ENCODE assay signal across 20 mouse cellular contexts in the genomic region with DNA sequence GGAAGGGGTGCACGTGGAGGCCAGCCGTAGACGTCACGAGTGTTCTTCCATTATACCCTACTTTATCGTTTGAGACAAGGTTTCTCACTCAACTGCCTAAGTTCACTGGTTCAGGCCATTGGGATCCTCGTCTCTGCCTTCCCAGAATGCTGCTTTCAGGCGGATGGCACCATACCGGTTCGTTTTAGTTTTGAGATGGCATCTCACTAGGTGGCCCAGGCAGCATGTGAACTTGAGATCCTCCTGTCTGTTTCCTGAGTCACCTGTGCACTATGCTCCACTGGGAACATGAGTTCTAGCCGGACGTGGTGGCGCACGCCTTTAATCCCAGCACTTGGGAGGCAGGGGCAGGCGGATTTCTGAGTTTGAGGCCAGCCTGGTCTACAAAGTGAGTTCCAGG.
DNase-seq lines count a peak whose midpoint lies in the region; TF ChIP-seq lines count a peak whose summit lies in the region.
"Had no signal": no experiment of that assay in that cellular context is flagged by ENCODE, and none has a peak within 500 bp of the region (broad histone marks: within the 10 kb centered on the region; RNA-seq: fewer than 3 reads in every experiment).

No protein-coding gene starts in this region.

- 92% methylated on average over 14 of the region's 14 CpGs for WGBS in heart, embryonic 10.5 days
- WGBS in thymus, adult 2 months, result 99% methylated on average over 14 of the region's 14 CpGs

- H3K9me3 ChIP-seq in heart, embryonic 10.5 days, result no peaks in the 10 kb centered on the region
- H3K9me3 ChIP-seq: embryonic facial prominence, embryonic 10.5 days; embryonic facial prominence, embryonic 12.5 days; forebrain, embryonic 13.5 days; forebrain, embryonic 15.5 days; G1E had no signal

- no peaks in the 10 kb centered on the region for H3K27me3 ChIP-seq in heart, embryonic 10.5 days (ENCODE audit: insufficient read depth, poor library complexity, severe bottlenecking)
- H3K27me3 ChIP-seq in thymus, adult 2 months (ENCODE audit: control insufficient read depth, insufficient read depth, low read length), result no peaks in the 10 kb centered on the region; the same call in 1 of the 2 replicates
- H3K27me3 ChIP-seq: embryonic facial prominence, embryonic 12.5 days; forebrain, embryonic 13.5 days; forebrain, embryonic 15.5 days; Patski had no signal

- TF ChIP-seq POLR2A in thymus, adult 2 months (IDR thresholded peaks at IDR 0.05; ENCODE audit: control insufficient read depth, extremely low read depth, insufficient read depth, low read length, poor library complexity), result no peak

- TF ChIP-seq CTCF in thymus, adult 2 months (IDR thresholded peaks at IDR 0.05; ENCODE audit: borderline replicate concordance, control insufficient read depth, extremely low read depth, insufficient read depth, low read length, poor library complexity), result no peak

- intact Hi-C loops in heart, postnatal 10 days (cut with DNase I), result no loop called here

- DNase-seq in heart, embryonic 10.5 days (ENCODE audit: low spot score), result peak; percentile 53
- no peak for DNase-seq in heart, postnatal 10 days
- peak; percentile 8 for DNase-seq in urinary bladder, adult 2 months (ENCODE audit: low spot score)
- no peak for DNase-seq in urinary bladder, postnatal 36 days (ENCODE audit: low spot score in 2 of 2)
- no peak for DNase-seq in thymus, adult 2 months
- DNase-seq: adrenal gland, adult 8-10 months; adrenal gland, postnatal 14 days; adrenal gland, postnatal 36 days; cerebellum, adult 11-12 months; cerebellum, adult 2 months; cerebellum, adult 9-10 months; cerebellum, postnatal 10 days; cerebellum, postnatal 25 days; forebrain, postnatal 0 days had no signal

- H3K4me3 ChIP-seq in heart, embryonic 10.5 days, result no peak overlapping the region
- no peak overlapping the region for H3K4me3 ChIP-seq in thymus, adult 2 months (ENCODE audit: control insufficient read depth, insufficient read depth, low read length)
- H3K4me3 ChIP-seq: embryonic facial prominence, embryonic 10.5 days; embryonic facial prominence, embryonic 12.5 days; forebrain, embryonic 13.5 days; forebrain, embryonic 15.5 days had no signal

- H3K27ac ChIP-seq in heart, embryonic 10.5 days, result no peak overlapping the region
- H3K27ac ChIP-seq in thymus, adult 2 months (ENCODE audit: control insufficient read depth, insufficient read depth, low read length), result no peak overlapping the region
- H3K27ac ChIP-seq: embryonic facial prominence, embryonic 10.5 days; embryonic facial prominence, embryonic 12.5 days; forebrain, embryonic 13.5 days; forebrain, embryonic 15.5 days had no signal

- peaks cover 12% of the 10 kb centered on the region for H3K4me1 ChIP-seq in heart, embryonic 10.5 days
- no peaks in the 10 kb centered on the region for H3K4me1 ChIP-seq in thymus, adult 2 months (replicated peaks; ENCODE audit: control insufficient read depth, insufficient read depth, low read length)

- no peaks in the 10 kb centered on the region for H3K36me3 ChIP-seq in heart, embryonic 10.5 days
- H3K36me3 ChIP-seq in thymus, adult 2 months (ENCODE audit: control insufficient read depth, insufficient read depth, low read length), result no peaks in the 10 kb centered on the region
- H3K36me3 ChIP-seq: embryonic facial prominence, embryonic 12.5 days; forebrain, embryonic 15.5 days; G1E had no signal

Comparison
In these comparisons a context has a peak if more than half of its experiments do, and no peak if none do; other contexts are left out.
1. DNase-seq: peak in heart, embryonic 10.5 days (single experiment) and urinary bladder, adult 2 months (single experiment); none in heart, postnatal 10 days (0 of 2), urinary bladder, postnatal 36 days (0 of 2) and thymus, adult 2 months (single experiment).